In the genomic region with DNA sequence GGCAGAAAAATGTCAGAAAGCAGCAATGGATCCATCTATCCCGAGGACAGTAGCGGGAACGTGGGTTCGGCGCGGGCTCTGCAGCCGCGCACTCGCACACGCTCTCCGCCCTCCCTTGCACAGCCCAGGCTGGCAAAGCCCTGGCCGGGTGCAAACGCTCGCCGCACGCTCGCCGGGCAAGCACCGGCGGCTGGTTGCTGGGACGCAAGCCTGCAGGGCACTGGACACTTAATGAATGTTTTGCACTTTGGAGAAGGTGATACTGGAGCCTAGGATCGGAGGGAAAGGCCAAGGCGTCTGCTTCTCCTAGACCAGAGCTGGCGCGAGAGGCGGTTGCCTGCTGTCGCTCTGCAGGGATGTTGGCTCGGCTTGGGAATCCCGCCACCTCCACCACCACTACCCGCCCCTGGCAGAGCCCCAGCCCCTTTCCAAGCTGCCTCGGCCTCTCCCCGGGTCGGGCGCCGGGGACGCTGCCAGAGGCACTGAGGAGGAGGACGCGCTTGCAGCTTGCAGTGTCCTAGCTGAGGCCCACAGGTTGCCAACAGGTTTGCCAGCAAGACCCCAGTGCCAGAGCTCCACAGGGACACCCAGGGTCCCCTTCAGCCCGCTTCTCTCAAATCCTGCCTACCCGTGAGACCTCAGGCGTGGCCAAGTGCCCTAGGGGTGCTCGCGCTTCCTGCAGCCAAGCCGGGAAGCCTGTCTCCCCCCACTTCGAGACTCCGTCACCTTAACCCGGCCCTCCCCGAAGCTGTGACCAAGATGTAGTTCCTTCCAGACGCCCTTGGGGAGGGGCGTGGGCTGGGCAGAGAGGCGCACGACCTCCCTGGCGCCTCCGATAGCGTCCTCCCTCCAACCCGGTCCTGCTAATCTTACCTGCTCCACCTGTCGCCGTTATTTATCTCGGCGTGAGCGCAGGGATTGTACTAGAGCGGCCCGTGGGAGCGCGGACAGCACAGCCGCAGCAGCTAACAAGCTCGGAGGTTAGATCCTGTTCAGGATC, we compare ENCODE assay signal across 8 mouse cellular contexts.
DNase-seq lines count a peak whose midpoint lies in the region; ATAC-seq and TF ChIP-seq lines count a peak whose summit lies in the region.

No protein-coding gene starts in this region.

- peak; percentile 75 for ATAC-seq in hindbrain, embryonic 12.5 days (ENCODE audit: low FRiP score)
- ATAC-seq in midbrain, postnatal 0 days (ENCODE audit: low FRiP score), result peak; percentile 72
- no peak for ATAC-seq in monocyte, adult 5-6 weeks (replicated peaks; ENCODE audit: insufficient number of reproducible peaks, low FRiP score, low TSS enrichment, poor library complexity, severe bottlenecking)

- H3K36me3 ChIP-seq in hindbrain, embryonic 12.5 days, result no peaks in the 10 kb centered on the region
- no peaks in the 10 kb centered on the region for H3K36me3 ChIP-seq in midbrain, postnatal 0 days (ENCODE audit: insufficient read depth, low read length)

- no peaks in the 10 kb centered on the region for H3K9me3 ChIP-seq in hindbrain, embryonic 12.5 days (replicated peaks)
- no peaks in the 10 kb centered on the region for H3K9me3 ChIP-seq in midbrain, postnatal 0 days (ENCODE audit: low read length)

- WGBS in hindbrain, embryonic 12.5 days, result 1% methylated on average over 67 of the region's 67 CpGs
- WGBS in midbrain, postnatal 0 days, result under 1% methylated on average over 67 of the region's 67 CpGs

- peak overlapping the region; percentile 87 for H3K9ac ChIP-seq in hindbrain, embryonic 12.5 days
- peak overlapping the region; percentile 72 for H3K9ac ChIP-seq in midbrain, postnatal 0 days (replicated peaks; ENCODE audit: low read length, poor library complexity, severe bottlenecking)

- peak overlapping the region; percentile 87 for H3K27ac ChIP-seq in hindbrain, embryonic 12.5 days
- peak overlapping the region; percentile 85 for H3K27ac ChIP-seq in midbrain, postnatal 0 days (ENCODE audit: low read depth, low read length)

- intact Hi-C loops in left cerebral cortex, postnatal 4 days (cut with DNase I), result loop anchor here (5.0 to 10.0 kb wide), 2 partner anchors 274 to 568 kb away; partner anchors contain the start of genes Gm28043 and Rnf8

- DNase-seq in ovary, postnatal 36 days (ENCODE audit: low spot score), result peak; percentile 46
- no peak for DNase-seq in ovary, adult 18-20 months (ENCODE audit: low spot score)
- peak; percentile 77 for DNase-seq in cerebellum, adult 8-10 months
- DNase-seq in frontal cortex, postnatal 14 days (ENCODE audit: low spot score in 2 of 2), result peak; percentile 25 to 50
- DNase-seq in left cerebral cortex, postnatal 4 days, result peak; percentile 98
- DNase-seq in midbrain, postnatal 0 days (ENCODE audit: low spot score), result peak; percentile 83

- H3K4me3 ChIP-seq in hindbrain, embryonic 12.5 days, result peak overlapping the region; percentile 68
- H3K4me3 ChIP-seq in midbrain, postnatal 0 days (ENCODE audit: low read depth, low read length), result peak overlapping the region; percentile 70

- peak overlapping the region; percentile 95 for H3K4me2 ChIP-seq in hindbrain, embryonic 12.5 days (replicated peaks)
- peak overlapping the region; percentile 99 for H3K4me2 ChIP-seq in midbrain, postnatal 0 days (ENCODE audit: low read depth, low read length, poor library complexity, severe bottlenecking)

- TF ChIP-seq CTCF in midbrain, postnatal 0 days (IDR thresholded peaks at IDR 0.05), result no peak

- peaks cover 59% of the 10 kb centered on the region for H3K27me3 ChIP-seq in hindbrain, embryonic 12.5 days
- no peaks in the 10 kb centered on the region for H3K27me3 ChIP-seq in midbrain, postnatal 0 days (ENCODE audit: insufficient read depth, low read length)

- H3K4me1 ChIP-seq in hindbrain, embryonic 12.5 days, result peaks cover 43% of the 10 kb centered on the region
- H3K4me1 ChIP-seq in midbrain, postnatal 0 days (ENCODE audit: insufficient read depth, low read length), result 0 out of 2 replicates have a peak, but pooled peaks cover 14% of the 10 kb centered on the region
